Mouse (Mus musculus) forebrain, postnatal 0 days (tissue): ENCODE data around the gene Faah. TPM values are rescaled to one million over a fixed set of nuclear protein-coding genes. Genes with fewer than 3 reads are reported as not detected.
A peak's percentile ranks its signal among the peaks of the same experiment; 100 is the strongest.

Source experiments
- ATAC-seq: fragments of 200-750 bp; cut with Nextera tagmentation; 2 replicates; pipeline ENCODE4 v1.8.0; 2017; ENCODE audit warnings: mild to moderate bottlenecking, moderate library complexity
- DNase-seq: peaks from one replicate; pipeline ENCODE4 v3.0.0-alpha.2; 2015
- H3K27ac ChIP-seq: fragments of 300-500 bp; sonication (generic); 2 replicates; pipeline ENCODE4 v1.5.1; 2014; ENCODE audit warnings: low read depth, mild to moderate bottlenecking, antibody characterized with exemption, low read length, moderate library complexity, mixed read lengths
- H3K27me3 ChIP-seq: fragments of 300-500 bp; sonication (generic); 2 replicates; pipeline ENCODE4 v1.6.1; 2014; ENCODE audit warnings: mild to moderate bottlenecking, low read length, mixed read lengths; ENCODE audit not compliant: insufficient read depth
- H3K36me3 ChIP-seq: fragments of 300-500 bp; sonication (generic); 2 replicates; pipeline ENCODE4 v1.6.1; 2014; ENCODE audit warnings: mild to moderate bottlenecking, moderate library complexity; ENCODE audit not compliant: insufficient read depth
- H3K4me1 ChIP-seq: fragments of 300-500 bp; sonication (generic); 2 replicates; pipeline ENCODE4 v1.6.1; 2014; ENCODE audit warnings: antibody characterized with exemption; ENCODE audit not compliant: insufficient read depth
- H3K4me2 ChIP-seq: fragments of 300-500 bp; sonication (generic); 2 replicates; pipeline ENCODE4 v1.6.1; 2014; ENCODE audit warnings: low read depth, mild to moderate bottlenecking, moderate library complexity
- H3K4me3 ChIP-seq: fragments of 300-500 bp; sonication (generic); 2 replicates; pipeline ENCODE4 v1.5.1; 2014; ENCODE audit warnings: low read depth, low read length, mixed read lengths
- H3K9ac ChIP-seq: fragments of 300-500 bp; sonication (generic); 2 replicates; pipeline ENCODE4 v1.6.1; 2014; ENCODE audit warnings: mild to moderate bottlenecking
- H3K9me3 ChIP-seq: fragments of 300-500 bp; sonication (generic); 2 replicates; pipeline ENCODE4 v1.6.1; 2016; ENCODE audit warnings: low read length
- CTCF ChIP-seq: sonication (generic); IDR thresholded peaks from 2 replicates; pipeline ENCODE4 v1.5.1; 2016; ENCODE audit warnings: antibody characterized with exemption, control low read depth, low read depth
- WGBS: fragments of 180-500 bp; shearing (Covaris S2); extraction: QIAGEN DNeasy Blood & Tissue Kit; methylation state at CpG from one replicate; pipeline ENCODE4 v1.1.7; 2014; 5-methylcytosine and 5-hydroxymethylcytosine counted together
- polyA plus RNA-seq: library from polyadenylated mRNA; unstranded; fragments of >200 nt; fragmentation: Nextera tagmentation; extraction: Ambion mirVana; gene quantifications from 2 replicates; pipeline ENCODE4 v1.2.1, GENCODE M21; 2015
- total RNA-seq: library from RNA; depleted of rRNA; stranded (reverse); fragments of >200 nt; gene quantifications from 2 replicates; pipeline ENCODE4 v1.2.3, GENCODE M21; 2014

Faah gene
- total and polyA plus RNA-seq, 2 experiments from 2014 or later = 25.4 to 42.7 TPM

DNA sequence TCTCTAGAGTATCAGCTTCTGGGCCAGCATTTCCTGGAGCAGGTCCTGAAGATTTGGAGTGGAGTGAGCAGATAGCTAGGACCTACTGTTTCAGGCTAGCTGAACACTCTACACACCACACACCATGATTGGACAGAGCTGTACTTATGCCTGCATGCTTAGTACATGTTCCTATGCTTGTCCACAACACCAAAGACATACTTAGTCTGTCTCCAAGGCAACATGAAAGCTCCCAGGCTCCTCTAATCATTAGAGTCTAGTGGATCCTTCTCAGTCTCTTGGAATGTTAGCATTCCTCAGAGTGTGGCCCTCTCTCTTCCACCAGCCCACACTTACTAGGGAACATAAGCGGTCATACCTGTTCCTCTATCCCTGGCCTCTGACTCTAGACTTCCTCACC lies 30.3 kb downstream of the Faah start:
- H3K4me1 ChIP-seq = no peaks in the 10 kb centered on the region
- H3K9ac ChIP-seq = no peak overlapping the region
- H3K27me3 ChIP-seq = peaks cover 4% of the 10 kb centered on the region
- no peaks in the 10 kb centered on the region for H3K9me3 ChIP-seq
- no peaks in the 10 kb centered on the region for H3K36me3 ChIP-seq
- DNase-seq (no peak), ATAC-seq (no peak)
- 82% methylated on average over 1 of the region's 1 CpGs for WGBS
- no peak overlapping the region for H3K4me3 ChIP-seq
- TF ChIP-seq CTCF = no peak
- no peak overlapping the region for H3K27ac ChIP-seq
- no peak overlapping the region for H3K4me2 ChIP-seq

DNA sequence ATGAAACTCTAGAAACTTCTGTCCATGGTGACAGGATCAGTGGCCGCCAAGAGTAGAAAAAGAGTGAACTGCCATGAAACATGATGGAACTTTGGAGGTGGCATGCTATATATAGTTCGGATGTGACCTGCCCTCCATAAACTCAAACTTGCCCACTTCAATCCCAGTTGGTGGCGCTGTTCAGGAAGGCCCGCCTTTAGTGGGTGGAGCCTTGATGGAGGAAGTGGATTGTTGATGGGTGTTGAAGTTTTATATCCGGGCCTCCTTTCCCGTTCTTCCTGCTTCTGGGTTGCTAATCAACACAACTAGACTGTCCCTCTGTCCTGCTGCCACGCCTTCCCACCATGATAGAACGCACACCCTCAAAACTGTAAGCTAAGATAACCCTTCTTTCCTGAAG lies 32.8 kb downstream of the Faah start:
- DNase-seq = no peak
- H3K9me3 ChIP-seq = no peaks in the 10 kb centered on the region
- WGBS = 39% methylated on average over 8 of the region's 8 CpGs
- H3K4me2 ChIP-seq = no peak overlapping the region
- peaks cover 23% of the 10 kb centered on the region for H3K27me3 ChIP-seq
- no peaks in the 10 kb centered on the region for H3K4me1 ChIP-seq
- H3K4me3 ChIP-seq = no peak overlapping the region
- H3K9ac ChIP-seq = no peak overlapping the region
- no peak for ATAC-seq
- TF ChIP-seq CTCF = peak; percentile 40
- no peaks in the 10 kb centered on the region for H3K36me3 ChIP-seq
- no peak overlapping the region for H3K27ac ChIP-seq

DNA sequence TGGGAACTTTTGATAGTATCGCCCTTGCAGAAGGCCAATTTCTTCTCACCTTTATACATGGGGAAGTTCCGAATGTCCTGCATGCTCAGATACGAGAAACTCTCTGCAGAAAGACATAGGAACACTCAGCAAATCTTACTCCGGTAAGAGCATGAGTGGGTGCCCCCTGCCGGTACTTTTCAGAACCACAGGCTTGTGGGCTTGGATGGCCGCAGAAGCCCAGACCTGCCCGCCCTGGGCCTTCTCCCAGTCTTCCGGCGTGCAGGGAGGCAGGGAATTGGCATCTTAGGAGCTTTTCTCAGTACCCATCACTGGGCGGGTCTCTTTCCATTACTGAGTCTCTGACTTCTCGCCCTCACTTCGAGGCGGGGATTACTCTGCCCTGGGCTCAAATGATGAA lies 33.6 kb downstream of the Faah start:
- ATAC-seq (peak; percentile 65), DNase-seq (peak; percentile 79)
- H3K27me3 ChIP-seq = peaks cover 28% of the 10 kb centered on the region
- H3K36me3 ChIP-seq = no peaks in the 10 kb centered on the region
- no peak overlapping the region for H3K4me3 ChIP-seq
- no peak overlapping the region for H3K9ac ChIP-seq
- H3K4me2 ChIP-seq = no peak overlapping the region
- 3% methylated on average over 13 of the region's 13 CpGs for WGBS
- H3K27ac ChIP-seq = no peak overlapping the region
- H3K9me3 ChIP-seq = no peaks in the 10 kb centered on the region
- H3K4me1 ChIP-seq = no peaks in the 10 kb centered on the region
- TF ChIP-seq CTCF = peak; percentile 84

DNA sequence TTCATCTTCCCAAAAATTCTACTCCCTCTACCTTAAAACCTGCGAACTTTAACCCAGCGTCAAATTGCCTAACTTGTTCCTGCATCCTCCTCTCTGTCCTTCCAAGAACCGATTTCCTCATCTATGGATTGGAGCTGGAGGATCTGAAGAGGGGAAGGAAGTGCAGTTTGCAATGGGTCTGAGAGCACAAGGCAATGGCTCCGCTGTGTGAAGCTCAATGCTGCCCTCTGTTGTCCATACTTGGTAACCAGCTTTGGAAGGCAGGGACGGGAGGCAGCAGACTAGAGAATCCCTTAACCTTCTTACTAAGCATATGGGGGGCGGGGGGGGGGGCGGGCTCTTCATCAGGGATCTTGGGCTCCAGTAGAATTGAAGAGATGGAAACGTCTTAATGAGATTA lies 37.0 kb downstream of the Faah start:
- Histone ChIP-seq H3K9me3 (no peaks in the 10 kb centered on the region), H3K4me1 (no peaks in the 10 kb centered on the region), H3K27me3 (peaks cover 61% of the 10 kb centered on the region), H3K4me3 (no peak overlapping the region), H3K9ac (no peak overlapping the region), H3K27ac (no peak overlapping the region), H3K36me3 (no peaks in the 10 kb centered on the region), H3K4me2 (no peak overlapping the region)
- DNase-seq = peak; percentile 89
- peak; percentile 90 for TF ChIP-seq CTCF
- WGBS = under 1% methylated on average over 8 of the region's 8 CpGs
- ATAC-seq = peak; percentile 81

DNA sequence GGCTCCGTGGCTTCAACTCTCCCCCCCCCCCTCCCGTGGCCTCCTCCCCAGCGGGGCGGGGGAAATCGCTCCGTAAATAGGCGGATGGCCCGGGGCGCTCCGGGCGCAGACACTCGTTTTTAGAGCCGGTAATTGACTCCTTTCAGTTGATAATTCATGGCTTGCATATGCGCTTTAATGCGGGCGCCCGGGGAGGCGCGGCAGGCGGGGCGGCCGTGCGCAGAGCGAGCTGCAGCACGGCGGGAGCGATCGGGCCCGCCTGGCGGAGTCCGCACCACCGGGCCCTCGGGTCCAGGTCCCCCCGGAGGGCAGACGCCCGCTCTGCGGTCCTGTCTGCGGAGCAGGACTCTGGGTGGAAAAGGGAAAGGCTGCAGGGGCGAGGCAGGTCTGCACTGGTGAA lies 38.3 kb downstream of the Faah start:
- Histone ChIP-seq H3K27ac (no peak overlapping the region), H3K4me3 (peak overlapping the region; percentile 38), H3K36me3 (no peaks in the 10 kb centered on the region), H3K9ac (peak overlapping the region; percentile 42), H3K4me1 (no peaks in the 10 kb centered on the region), H3K9me3 (no peaks in the 10 kb centered on the region), H3K27me3 (peaks cover 67% of the 10 kb centered on the region), H3K4me2 (peak overlapping the region; percentile 63)
- DNase-seq = peak; percentile 37
- ATAC-seq = peak; percentile 17; the same call in 1 of the 2 replicates
- TF ChIP-seq CTCF = no peak
- WGBS = under 1% methylated on average over 32 of the region's 39 CpGs

DNA sequence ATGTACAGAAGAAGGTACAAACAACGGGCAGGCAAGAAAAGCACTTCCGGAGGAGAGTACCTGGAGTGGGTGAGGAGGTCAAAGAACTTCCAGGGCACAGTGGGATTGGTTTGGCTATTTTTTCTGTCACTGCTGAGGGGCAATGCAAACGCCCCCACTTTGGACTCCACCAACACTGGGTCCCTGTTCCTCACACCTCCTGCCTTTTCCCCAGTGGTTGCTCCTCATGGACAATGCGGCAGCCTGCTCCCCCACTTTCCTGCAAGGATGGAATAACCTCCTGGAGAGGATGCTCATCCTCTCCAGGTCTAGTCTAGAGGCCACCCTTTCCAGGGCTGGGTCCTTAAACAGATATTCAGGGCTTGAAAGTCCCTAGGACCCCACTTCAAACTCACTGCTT lies 38.8 kb downstream of the Faah start:
- no peak overlapping the region for H3K9ac ChIP-seq
- peak overlapping the region; percentile 38; the same call in 1 of the 2 replicates for H3K4me3 ChIP-seq
- ATAC-seq = no peak

DNA sequence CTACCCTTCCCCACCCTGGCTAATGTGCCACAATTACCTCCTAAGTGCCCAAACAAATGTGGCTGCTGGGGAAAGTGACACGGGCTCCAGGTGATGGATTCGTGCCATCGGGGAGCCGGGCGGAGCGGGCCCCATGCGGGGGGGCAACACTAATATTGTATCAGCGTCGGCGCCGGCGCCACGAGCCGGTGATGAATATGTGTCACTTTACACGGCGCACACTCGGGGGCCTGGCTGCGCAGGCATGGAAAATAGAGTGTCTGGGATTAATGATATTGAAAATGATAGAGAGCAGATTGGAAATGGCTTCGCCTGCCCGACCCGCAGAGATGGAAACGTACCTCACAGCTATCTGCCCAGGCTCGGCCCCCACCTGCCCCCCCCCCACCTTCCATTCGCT lies 45.2 kb downstream of the Faah start:
- Histone ChIP-seq H3K4me2 (no peak overlapping the region), H3K27me3 (peaks cover 47% of the 10 kb centered on the region), H3K9ac (no peak overlapping the region), H3K27ac (no peak overlapping the region), H3K4me3 (no peak overlapping the region), H3K9me3 (no peaks in the 10 kb centered on the region), H3K4me1 (no peaks in the 10 kb centered on the region), H3K36me3 (no peaks in the 10 kb centered on the region)
- no peak for TF ChIP-seq CTCF
- WGBS = 73% methylated on average over 24 of the region's 24 CpGs
- ATAC-seq (no peak), DNase-seq (no peak)

More for the DNA sequence above, 38.8 kb downstream of the Faah start:
- TF ChIP-seq CTCF = no peak
- Histone ChIP-seq H3K27ac (no peak overlapping the region), H3K4me1 (no peaks in the 10 kb centered on the region), H3K9me3 (no peaks in the 10 kb centered on the region), H3K27me3 (peaks cover 67% of the 10 kb centered on the region), H3K36me3 (no peaks in the 10 kb centered on the region), H3K4me2 (peak overlapping the region; percentile 63)
- WGBS = 19% methylated on average over 4 of the region's 4 CpGs
- DNase-seq = no peak
